Mouse (Mus musculus) ES-E14 (cell line): ENCODE measurements around the gene Sult2a1. TPM values are rescaled to one million over a fixed set of nuclear protein-coding genes. Genes with fewer than 3 reads are reported as not detected.
"Not testable (repeated sequence)": the region's sequence is repeated elsewhere in the genome, so short reads cannot be mapped to it uniquely, and the experiment has no call there.

Source experiments
- DNase-seq: peaks from one replicate; pipeline ENCODE4 v3.0.0-alpha.2; 2013; ENCODE audit warnings: low read depth, low spot score
- H3K27ac ChIP-seq: 2 replicates; pipeline ENCODE4 v1.5.1; 2012; ENCODE audit warnings: low read depth, mild to moderate bottlenecking, low read length, moderate library complexity, mixed read lengths; ENCODE audit not compliant: poor library complexity, insufficient read depth, severe bottlenecking
- H3K36me3 ChIP-seq: 2 replicates; pipeline ENCODE4 v1.6.1; 2012; ENCODE audit warnings: mild to moderate bottlenecking, low read length, moderate library complexity, mixed read lengths; ENCODE audit not compliant: control insufficient read depth, poor library complexity, insufficient read depth, severe bottlenecking
- H3K4me1 ChIP-seq, 2 experiments: fragments of 150-350 bp in 1 of 2; sonication (generic) in 1 of 2; 2 replicates each; pipeline ENCODE4 v1.6.1; 2012; ENCODE audit warnings: low read length in 2 of 2, mild to moderate bottlenecking in 1 of 2, mixed read lengths in 1 of 2; ENCODE audit not compliant: control insufficient read depth in 2 of 2, insufficient read depth in 2 of 2, poor library complexity in 1 of 2
- H3K4me3 ChIP-seq, 2 experiments: fragments of 150-350 bp in 1 of 2; sonication (generic) in 1 of 2; 2 replicates each; pipeline ENCODE4 v1.5.1; 2012; ENCODE audit warnings: low read length in 2 of 2, low read depth in 1 of 2, mild to moderate bottlenecking in 1 of 2, mixed read lengths in 1 of 2; ENCODE audit not compliant: insufficient read depth in 1 of 2, poor library complexity in 1 of 2, severe bottlenecking in 1 of 2
- H3K9ac ChIP-seq: 2 replicates; pipeline ENCODE4 v1.6.1; 2012; ENCODE audit warnings: low read depth, mild to moderate bottlenecking, low read length, mixed read lengths; ENCODE audit not compliant: poor library complexity, insufficient read depth, severe bottlenecking
- H3K9me3 ChIP-seq: fragments of 150-350 bp; sonication (generic); 2 replicates; pipeline ENCODE4 v1.6.1; 2012; ENCODE audit warnings: low read depth, mild to moderate bottlenecking, low read length; ENCODE audit not compliant: control insufficient read depth, insufficient read depth
- CHD2 ChIP-seq: IDR thresholded peaks from 2 replicates; pipeline ENCODE4 v1.6.1; 2014; ENCODE audit warnings: mild to moderate bottlenecking, low read depth, low read length, inconsistent platforms
- HCFC1 ChIP-seq: IDR thresholded peaks from 2 replicates; pipeline ENCODE4 v1.6.1; 2012; ENCODE audit warnings: low read length, inconsistent platforms, borderline replicate concordance; ENCODE audit not compliant: insufficient read depth
- MAFK ChIP-seq: IDR thresholded peaks from 2 replicates; pipeline ENCODE4 v1.6.1; 2014; ENCODE audit warnings: mild to moderate bottlenecking, low read depth, low read length, inconsistent platforms; ENCODE audit not compliant: insufficient read depth
- ZC3H11A ChIP-seq: IDR thresholded peaks from 2 replicates; pipeline ENCODE4 v1.6.1; 2012; ENCODE audit warnings: low read depth, mild to moderate bottlenecking, inconsistent platforms, low read length, borderline replicate concordance
- ZNF384 ChIP-seq: IDR thresholded peaks from 2 replicates; pipeline ENCODE4 v1.6.1; 2012; ENCODE audit warnings: low read depth, low read length, inconsistent platforms
- in situ Hi-C, 2 experiments: fragments of 600-800 bp; cut with MboI; formaldehyde crosslinking; loops; one replicate each; pipeline ENCODE4 v1.15.1; 2025; ENCODE audit warnings: low sequenced_read_pairs in 2 of 2, inconsistent platforms in 1 of 2; ENCODE audit not compliant: unreplicated experiment in 2 of 2
- total RNA-seq: library from RNA; depleted of rRNA; stranded (reverse); fragments of 300-350 nt; gene quantifications from 2 replicates; pipeline ENCODE4 v1.2.3, GENCODE M21; 2012; rRNA removed

Gene Sult2a1
- total RNA-seq = not detected in 2 replicates

DNA sequence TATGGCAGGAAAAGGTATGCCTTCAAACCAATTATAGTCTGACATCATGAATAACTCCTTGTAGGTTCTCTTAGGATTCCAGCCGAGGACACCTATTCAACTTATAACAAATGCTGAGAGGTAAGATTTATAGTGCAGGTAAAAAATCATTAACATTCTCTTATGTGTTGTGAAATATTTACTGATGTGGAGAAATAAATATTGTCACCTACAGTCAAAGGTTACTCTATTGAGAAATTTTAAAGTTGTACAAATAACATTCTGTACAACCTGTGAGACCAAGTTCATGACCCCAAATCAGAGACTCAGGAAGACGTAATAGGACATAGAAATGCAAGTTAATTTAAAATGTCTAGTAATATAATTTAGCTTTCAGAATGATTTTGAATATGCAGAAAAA is at the start of gene Sult2a1:
Gene Sult2a1, minus strand, starts transcription at position 101 of the 400 bp plus-strand sequence.
- H3K36me3 ChIP-seq, DNase-seq, H3K4me3 ChIP-seq, in situ Hi-C loops, H3K9ac ChIP-seq, H3K4me1 ChIP-seq, H3K9me3 ChIP-seq, H3K27ac ChIP-seq: not testable (repeated sequence)

DNA sequence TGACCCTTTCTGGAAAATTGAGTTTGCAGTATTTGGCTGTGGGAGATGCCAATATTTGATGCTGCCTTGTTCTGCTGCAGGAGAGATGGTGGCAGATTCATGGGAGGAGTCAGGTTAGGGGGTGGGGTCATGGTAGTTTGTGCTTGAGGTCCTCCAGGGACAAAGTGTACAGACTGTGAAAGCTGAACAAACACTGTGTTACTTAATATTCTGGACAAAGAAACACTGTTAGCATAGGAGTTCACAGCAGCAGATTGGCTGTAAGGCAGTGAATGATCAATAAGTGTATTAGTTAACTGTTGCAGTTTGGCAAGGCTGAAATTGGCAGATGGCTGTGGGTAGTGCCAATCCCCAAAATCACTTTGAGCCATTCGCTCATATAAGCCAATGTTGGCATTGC is 23.3 kb downstream of the Sult2a1 start:
- Histone ChIP-seq H3K9ac (no peak overlapping the region), H3K4me3 (no peak overlapping the region), H3K27ac (no peak overlapping the region), H3K4me1 (no peaks in the 10 kb centered on the region), H3K9me3 (no peaks in the 10 kb centered on the region), H3K36me3 (no peaks in the 10 kb centered on the region)
- in situ Hi-C loops = no loop called here
- no peak for DNase-seq
- no peak for TF ChIP-seq MAFK
- TF ChIP-seq CHD2 = no peak
- TF ChIP-seq ZC3H11A = no peak
- no peak for TF ChIP-seq HCFC1
- no peak for TF ChIP-seq ZNF384

Other genes with a start within 250 kb of the Sult2a1 start
- not detected in 2 replicates for gene Sult2a5, start 213.4 kb downstream of the Sult2a1 start, total RNA-seq
- not detected in 2 replicates for gene Sult2a2, start 103.9 kb downstream of the Sult2a1 start, total RNA-seq
- gene Sult2a4, start 152.2 kb upstream of the Sult2a1 start, total RNA-seq = 0.32 TPM in 1 of 2 replicates, not detected in the other